Comparison of ENCODE assay signal across 14 mouse cellular contexts in the genomic region with DNA sequence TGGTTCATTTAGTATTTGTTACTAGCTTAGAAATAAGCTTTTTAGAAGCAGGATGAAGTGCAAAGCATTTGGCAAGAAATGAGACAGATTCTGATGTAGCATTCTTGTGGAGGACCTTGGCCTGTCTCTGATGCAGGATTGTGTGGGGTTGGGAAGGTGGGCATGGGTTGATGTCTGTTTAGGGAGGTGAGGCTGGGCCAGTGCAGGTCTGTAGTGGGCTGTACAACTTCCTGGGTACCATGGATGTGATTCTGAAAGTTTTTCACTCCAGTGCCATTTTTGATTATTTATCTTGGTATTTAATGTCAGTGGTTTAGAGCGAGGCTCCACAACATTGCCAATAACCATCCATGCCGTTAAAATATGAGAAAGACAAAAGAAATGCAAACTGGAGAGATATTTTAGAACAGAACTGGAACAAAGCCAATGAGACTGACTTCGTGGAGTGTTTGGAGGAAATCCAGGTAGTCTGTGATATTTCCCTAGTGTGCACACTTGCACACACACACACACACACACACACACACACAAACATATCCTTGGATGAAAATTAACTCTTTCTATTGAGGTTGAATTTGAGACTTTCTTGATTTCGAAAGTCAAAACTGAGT. TPM values are rescaled to one million over a fixed set of nuclear protein-coding genes. Genes with fewer than 3 reads are reported as not detected.
DNase-seq lines count a peak whose midpoint lies in the region; ATAC-seq and TF ChIP-seq lines count a peak whose summit lies in the region.
"Had no signal": no experiment of that assay in that cellular context is flagged by ENCODE, and none has a peak within 500 bp of the region (broad histone marks: within the 10 kb centered on the region; RNA-seq: fewer than 3 reads in every experiment).

No protein-coding gene starts in this region.

- peaks cover 3% of the 10 kb centered on the region; the same call in 1 of the 2 replicates for H3K4me1 ChIP-seq in forebrain, embryonic 13.5 days
- no peaks in the 10 kb centered on the region for H3K4me1 ChIP-seq in forebrain, embryonic 12.5 days
- peaks cover 14% of the 10 kb centered on the region for H3K4me1 ChIP-seq in heart, embryonic 16.5 days (ENCODE audit: control insufficient read depth, insufficient read depth, low read length)
- 0 out of 2 replicates have a peak, but pooled peaks cover under 1% of the 10 kb centered on the region for H3K4me1 ChIP-seq in midbrain, embryonic 14.5 days (ENCODE audit: control insufficient read depth, insufficient read depth, low read length)
- no peaks in the 10 kb centered on the region for H3K4me1 ChIP-seq in midbrain, embryonic 16.5 days (ENCODE audit: control insufficient read depth, insufficient read depth, low read length)
- H3K4me1 ChIP-seq: liver, embryonic 13.5 days had no signal

- ATAC-seq in forebrain, embryonic 13.5 days: 0 out of 2 replicates have a peak, but pooled peaks have one; percentile 21
- ATAC-seq in forebrain, embryonic 12.5 days (ENCODE audit: low FRiP score): no peak
- ATAC-seq in heart, embryonic 16.5 days (replicated peaks; ENCODE audit: extremely low read depth, insufficient read depth, low FRiP score): no peak
- no peak for ATAC-seq in midbrain, embryonic 14.5 days (ENCODE audit: low FRiP score, low TSS enrichment)
- ATAC-seq in midbrain, embryonic 16.5 days: no peak
- ATAC-seq: intestine, embryonic 16.5 days had no signal

- H3ac ChIP-seq in myocyte (ENCODE audit: control insufficient read depth, insufficient read length): no peak overlapping the region

- TF ChIP-seq POLR2A in myocyte (IDR thresholded peaks at IDR 0.05; ENCODE audit: insufficient read length, low read depth): no peak

- H3K9me3 ChIP-seq in forebrain, embryonic 13.5 days (replicated peaks): no peaks in the 10 kb centered on the region
- no peaks in the 10 kb centered on the region for H3K9me3 ChIP-seq in forebrain, embryonic 12.5 days
- H3K9me3 ChIP-seq in heart, embryonic 16.5 days (replicated peaks; ENCODE audit: control insufficient read depth, low read length): no peaks in the 10 kb centered on the region
- no peaks in the 10 kb centered on the region for H3K9me3 ChIP-seq in midbrain, embryonic 14.5 days (ENCODE audit: control insufficient read depth, low read length)
- H3K9me3 ChIP-seq in midbrain, embryonic 16.5 days (replicated peaks; ENCODE audit: control insufficient read depth, low read length, poor library complexity, severe bottlenecking): no peaks in the 10 kb centered on the region
- H3K9me3 ChIP-seq: liver, embryonic 13.5 days had no signal

- WGBS in forebrain, embryonic 13.5 days: 73% methylated on average over 4 of the region's 4 CpGs
- 78% methylated on average over 4 of the region's 4 CpGs for WGBS in forebrain, embryonic 12.5 days
- 22% methylated on average over 4 of the region's 4 CpGs for WGBS in heart, embryonic 16.5 days
- WGBS in midbrain, embryonic 14.5 days: 83% methylated on average over 4 of the region's 4 CpGs
- WGBS in midbrain, embryonic 16.5 days: 73% methylated on average over 4 of the region's 4 CpGs

- DNase-seq in heart, postnatal 25 days (ENCODE audit: low spot score): no peak
- no peak for DNase-seq in midbrain, embryonic 14.5 days
- DNase-seq in cerebellum, adult 9-11 months: no peak
- DNase-seq: cerebellum, adult 11-12 months; liver, embryonic 13.5 days; right cerebral cortex, postnatal 25 days; thymus, postnatal 25 days had no signal

- H3K27ac ChIP-seq in forebrain, embryonic 13.5 days: no peak overlapping the region; the same call in 1 of the 2 replicates
- H3K27ac ChIP-seq in forebrain, embryonic 12.5 days: no peak overlapping the region
- H3K27ac ChIP-seq in heart, embryonic 16.5 days (ENCODE audit: low read length): peak overlapping the region; percentile 49
- H3K27ac ChIP-seq in midbrain, embryonic 14.5 days (replicated peaks; ENCODE audit: low read depth, low read length): 0 out of 2 replicates have a peak overlapping the region, but pooled peaks have one; percentile 26
- no peak overlapping the region for H3K27ac ChIP-seq in midbrain, embryonic 16.5 days (ENCODE audit: low read length)
- H3K27ac ChIP-seq: liver, embryonic 13.5 days had no signal

- no peaks in the 10 kb centered on the region for H3K79me2 ChIP-seq in myocyte (ENCODE audit: control insufficient read depth, insufficient read depth)

- H3K4me2 ChIP-seq in forebrain, embryonic 13.5 days: no peak overlapping the region
- H3K4me2 ChIP-seq in forebrain, embryonic 12.5 days: no peak overlapping the region
- peak overlapping the region; percentile 2; the same call in 1 of the 2 replicates for H3K4me2 ChIP-seq in heart, embryonic 16.5 days (ENCODE audit: low read depth, low read length)
- no peak overlapping the region for H3K4me2 ChIP-seq in midbrain, embryonic 14.5 days (ENCODE audit: low read length)
- no peak overlapping the region for H3K4me2 ChIP-seq in midbrain, embryonic 16.5 days (ENCODE audit: low read length)
- H3K4me2 ChIP-seq in myocyte (ENCODE audit: low read depth): peak overlapping the region; percentile 48
- H3K4me2 ChIP-seq: liver, embryonic 13.5 days had no signal

- no peak overlapping the region for H3K9ac ChIP-seq in forebrain, embryonic 13.5 days
- no peak overlapping the region for H3K9ac ChIP-seq in forebrain, embryonic 12.5 days
- H3K9ac ChIP-seq in heart, embryonic 16.5 days (ENCODE audit: low read length): no peak overlapping the region
- H3K9ac ChIP-seq in midbrain, embryonic 14.5 days (replicated peaks; ENCODE audit: low read length): no peak overlapping the region
- no peak overlapping the region for H3K9ac ChIP-seq in midbrain, embryonic 16.5 days (ENCODE audit: low read depth, low read length)
- H3K9ac ChIP-seq: liver, embryonic 13.5 days had no signal

- H3K27me3 ChIP-seq in forebrain, embryonic 13.5 days: no peaks in the 10 kb centered on the region
- no peaks in the 10 kb centered on the region for H3K27me3 ChIP-seq in forebrain, embryonic 12.5 days
- H3K27me3 ChIP-seq in heart, embryonic 16.5 days (ENCODE audit: control insufficient read depth, insufficient read depth, low read length): no peaks in the 10 kb centered on the region
- H3K27me3 ChIP-seq in midbrain, embryonic 14.5 days (ENCODE audit: control insufficient read depth, insufficient read depth, low read length): no peaks in the 10 kb centered on the region
- H3K27me3 ChIP-seq in midbrain, embryonic 16.5 days (ENCODE audit: control insufficient read depth, insufficient read depth, low read depth, low read length): no peaks in the 10 kb centered on the region
- no peaks in the 10 kb centered on the region for H3K27me3 ChIP-seq in myocyte (ENCODE audit: control insufficient read depth, insufficient read depth, insufficient read length)
- H3K27me3 ChIP-seq: liver, embryonic 13.5 days had no signal

- no peaks in the 10 kb centered on the region for H3K36me3 ChIP-seq in forebrain, embryonic 13.5 days (ENCODE audit: poor library complexity, severe bottlenecking)
- no peaks in the 10 kb centered on the region for H3K36me3 ChIP-seq in forebrain, embryonic 12.5 days (replicated peaks)
- no peaks in the 10 kb centered on the region for H3K36me3 ChIP-seq in heart, embryonic 16.5 days (ENCODE audit: control insufficient read depth, insufficient read depth)
- no peaks in the 10 kb centered on the region for H3K36me3 ChIP-seq in midbrain, embryonic 14.5 days (ENCODE audit: control insufficient read depth, insufficient read depth, low read length)
- no peaks in the 10 kb centered on the region for H3K36me3 ChIP-seq in midbrain, embryonic 16.5 days (ENCODE audit: control insufficient read depth, insufficient read depth, low read length)
- no peaks in the 10 kb centered on the region for H3K36me3 ChIP-seq in myocyte (ENCODE audit: control insufficient read depth, insufficient read depth)
- H3K36me3 ChIP-seq: liver, embryonic 13.5 days had no signal

- intact Hi-C loops in heart, postnatal 25 days (cut with DNase I): no loop called here

- no peak overlapping the region for H3K4me3 ChIP-seq in forebrain, embryonic 13.5 days
- no peak overlapping the region for H3K4me3 ChIP-seq in forebrain, embryonic 12.5 days (replicated peaks)
- no peak overlapping the region for H3K4me3 ChIP-seq in heart, embryonic 16.5 days (ENCODE audit: low read length)
- no peak overlapping the region for H3K4me3 ChIP-seq in midbrain, embryonic 14.5 days (replicated peaks; ENCODE audit: low read depth, low read length)
- no peak overlapping the region for H3K4me3 ChIP-seq in midbrain, embryonic 16.5 days (ENCODE audit: low read depth, low read length)
- H3K4me3 ChIP-seq in myocyte: no peak overlapping the region
- H3K4me3 ChIP-seq: liver, embryonic 13.5 days had no signal

TF ChIP-seq in myocyte, 11 proteins besides CTCF, POLR2A, EP300 and RAD21:
- TF ChIP-seq USF1 (IDR thresholded peaks at IDR 0.05; ENCODE audit: low read depth): no peak
- TF ChIP-seq TCF12 (IDR thresholded peaks at IDR 0.05; ENCODE audit: insufficient read depth, poor library complexity, severe bottlenecking): no peak
- no peak for TF ChIP-seq MYOG (IDR thresholded peaks at IDR 0.05; ENCODE audit: control insufficient read depth in 1 of 3, insufficient read depth in 1 of 3, insufficient read length in 2 of 3, low read depth in 2 of 3)
- no peak for TF ChIP-seq E2F4 (IDR thresholded peaks at IDR 0.05; ENCODE audit: insufficient read depth)
- no peak for TF ChIP-seq REST (IDR thresholded peaks at IDR 0.05; ENCODE audit: insufficient read depth, insufficient read length)
- TF ChIP-seq TCF3 (IDR thresholded peaks at IDR 0.05; ENCODE audit: insufficient read length, low read depth): no peak
- TF ChIP-seq MYOD1 (IDR thresholded peaks at IDR 0.05; ENCODE audit: control insufficient read depth in 1 of 3, insufficient read length in 2 of 3, low read depth in 2 of 3): no peak
- no peak for TF ChIP-seq POLR2AphosphoS2 (IDR thresholded peaks at IDR 0.05; ENCODE audit: insufficient read length, low read depth)
- no peak for TF ChIP-seq SRF (IDR thresholded peaks at IDR 0.05; ENCODE audit: control insufficient read depth, insufficient read length, low read depth)
- TF ChIP-seq MAX (IDR thresholded peaks at IDR 0.05; ENCODE audit: low read depth): no peak
- TF ChIP-seq CEBPB (IDR thresholded peaks at IDR 0.05; ENCODE audit: insufficient read depth, poor library complexity, severe bottlenecking): no peak

RNA-seq across cellular contexts. Expression of a gene that starts 41.4 kb away (rescaled TPM):
- 9.7 TPM in 2 replicates for polyA plus RNA-seq in forebrain, embryonic 13.5 days (2015; fragmentation: Nextera tagmentation; extraction: Ambion mirVana)
- 14.2 and 15.6 TPM in 2 replicates for polyA plus RNA-seq in forebrain, embryonic 12.5 days (2016; fragmentation: Nextera tagmentation; extraction: Ambion mirVana)
- polyA plus RNA-seq in heart, embryonic 16.5 days (2015; fragmentation: Nextera tagmentation; extraction: Ambion mirVana): 2.0 and 2.1 TPM in 2 replicates
- total RNA-seq in heart, postnatal 25 days (2021): 1 to 10 TPM; 6.3 to 7.4 TPM
- 13.4 and 14.6 TPM in 2 replicates for polyA plus RNA-seq in midbrain, embryonic 14.5 days (2014; fragmentation: Nextera tagmentation; extraction: Ambion mirVana)
- 5.9 and 6.8 TPM in 2 replicates for polyA plus RNA-seq in midbrain, embryonic 16.5 days (2015; fragmentation: Nextera tagmentation; extraction: Ambion mirVana)
- polyA plus RNA-seq in myocyte (2012; fragmentation: generic; extraction: Trizol): 0.24 TPM
- total RNA-seq: granulocyte monocyte progenitor cell, adult 5-6 weeks had no signal

Comparison
In these comparisons a context has a peak if more than half of its experiments do, and no peak if none do; other contexts are left out.
1. H3K27ac ChIP-seq: peak in heart, embryonic 16.5 days (single experiment) and midbrain, embryonic 14.5 days (single experiment); none in forebrain, embryonic 13.5 days (single experiment), forebrain, embryonic 12.5 days (single experiment) and midbrain, embryonic 16.5 days (single experiment).
2. H3K4me2 ChIP-seq: peak in heart, embryonic 16.5 days (single experiment) and myocyte (single experiment); none in forebrain, embryonic 13.5 days (single experiment), forebrain, embryonic 12.5 days (single experiment), midbrain, embryonic 14.5 days (single experiment) and midbrain, embryonic 16.5 days (single experiment).